Mouse (Mus musculus) midbrain, embryonic 13.5 days (tissue): ENCODE measurements around the gene Zdhhc18. TPM values are rescaled to one million over a fixed set of nuclear protein-coding genes. Genes with fewer than 3 reads are reported as not detected.

Experiments used
- ATAC-seq: fragments of 200-750 bp; cut with Nextera tagmentation; 2 replicates; pipeline ENCODE4 v1.8.0; 2017; ENCODE audit warnings: mild to moderate bottlenecking, moderate TSS enrichment, moderate library complexity
- H3K27ac ChIP-seq: fragments of 300-500 bp; sonication (generic); 2 replicates; pipeline ENCODE4 v1.5.1; 2015; ENCODE audit warnings: inconsistent platforms, mild to moderate bottlenecking, moderate library complexity
- H3K27me3 ChIP-seq: fragments of 300-500 bp; sonication (generic); 2 replicates; pipeline ENCODE4 v1.6.1; 2015; ENCODE audit warnings: mild to moderate bottlenecking, inconsistent platforms
- H3K36me3 ChIP-seq: fragments of 300-500 bp; sonication (generic); 2 replicates; pipeline ENCODE4 v1.6.1; 2015; ENCODE audit warnings: mild to moderate bottlenecking, inconsistent platforms
- H3K4me1 ChIP-seq: fragments of 300-500 bp; sonication (generic); replicated peaks from 2 replicates; pipeline ENCODE4 v1.6.1; 2015; ENCODE audit warnings: inconsistent platforms
- H3K4me2 ChIP-seq: fragments of 300-500 bp; sonication (generic); replicated peaks from 2 replicates; pipeline ENCODE4 v1.6.1; 2015; ENCODE audit warnings: moderate library complexity, mild to moderate bottlenecking, inconsistent platforms
- H3K4me3 ChIP-seq: fragments of 300-500 bp; sonication (generic); replicated peaks from 2 replicates; pipeline ENCODE4 v1.5.1; 2015; ENCODE audit warnings: mild to moderate bottlenecking, inconsistent platforms
- H3K9ac ChIP-seq: fragments of 300-500 bp; sonication (generic); replicated peaks from 2 replicates; pipeline ENCODE4 v1.6.1; 2015; ENCODE audit warnings: mild to moderate bottlenecking, inconsistent platforms
- H3K9me3 ChIP-seq: fragments of 300-500 bp; sonication (generic); 2 replicates; pipeline ENCODE4 v1.6.1; 2016; ENCODE audit warnings: mild to moderate bottlenecking, inconsistent platforms
- WGBS: fragments of 180-500 bp; shearing (Covaris S2); methylation state at CpG from one replicate; pipeline ENCODE4 v1.1.7; 2015; 5-methylcytosine and 5-hydroxymethylcytosine counted together
- polyA plus RNA-seq: library from polyadenylated mRNA; unstranded; fragments of >200 nt; fragmentation: Nextera tagmentation; extraction: Ambion mirVana; gene quantifications from 2 replicates; pipeline ENCODE4 v1.2.1, GENCODE M21; 2015

Gene Zdhhc18
- polyA plus RNA-seq: 3.5 and 4.1 TPM in 2 replicates

DNA sequence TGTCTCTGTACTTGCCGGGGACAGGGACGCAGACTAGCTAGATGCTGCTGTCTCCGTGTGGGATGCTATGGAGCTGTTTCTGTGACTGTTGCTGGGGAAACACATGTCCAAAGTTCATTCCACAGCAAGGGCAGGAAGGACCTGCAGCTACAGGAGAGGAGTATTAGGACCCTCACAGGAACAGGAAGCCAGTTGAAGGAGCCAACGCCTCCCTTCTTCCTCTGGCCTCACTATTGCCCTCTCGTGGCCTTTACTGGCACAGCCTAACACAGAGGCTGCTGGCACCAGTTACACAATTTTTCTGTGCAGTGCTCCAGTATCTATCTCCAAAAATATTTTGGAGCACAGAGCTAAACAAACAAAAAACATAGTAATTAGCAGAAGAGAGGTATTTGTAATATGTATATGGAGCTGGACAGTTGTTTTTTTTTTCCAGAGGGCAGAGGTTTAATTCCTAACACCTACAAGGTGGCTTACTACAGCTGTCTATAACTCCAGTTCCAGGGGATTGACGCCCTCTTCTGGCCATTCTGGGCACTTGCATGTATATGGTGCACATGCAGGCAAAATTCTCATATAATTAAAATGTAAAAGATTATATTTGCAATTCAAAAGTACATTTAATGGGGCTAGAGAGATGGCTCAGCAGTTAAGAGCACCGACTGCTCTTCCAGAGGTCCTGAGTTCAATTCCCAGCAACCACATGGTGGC, at the start of gene Zdhhc18:
Gene Zdhhc18, minus strand, starts transcription at position 166 of the 711 bp plus-strand sequence.
- no peaks in the 10 kb centered on the region for H3K36me3 ChIP-seq
- peak within 1 kb of the TSS; percentile 42 for H3K4me2 ChIP-seq
- ATAC-seq: no peak
- H3K4me1 ChIP-seq: no peaks in the 10 kb centered on the region
- H3K27me3 ChIP-seq: no peaks in the 10 kb centered on the region
- H3K4me3 ChIP-seq: peak within 1 kb of the TSS; percentile 5; the same call in 1 of the 2 replicates
- no peak within 1 kb of the TSS for H3K27ac ChIP-seq
- H3K9ac ChIP-seq: no peak within 1 kb of the TSS
- 38% methylated on average over 7 of the region's 7 CpGs for WGBS
- H3K9me3 ChIP-seq: no peaks in the 10 kb centered on the region

DNA sequence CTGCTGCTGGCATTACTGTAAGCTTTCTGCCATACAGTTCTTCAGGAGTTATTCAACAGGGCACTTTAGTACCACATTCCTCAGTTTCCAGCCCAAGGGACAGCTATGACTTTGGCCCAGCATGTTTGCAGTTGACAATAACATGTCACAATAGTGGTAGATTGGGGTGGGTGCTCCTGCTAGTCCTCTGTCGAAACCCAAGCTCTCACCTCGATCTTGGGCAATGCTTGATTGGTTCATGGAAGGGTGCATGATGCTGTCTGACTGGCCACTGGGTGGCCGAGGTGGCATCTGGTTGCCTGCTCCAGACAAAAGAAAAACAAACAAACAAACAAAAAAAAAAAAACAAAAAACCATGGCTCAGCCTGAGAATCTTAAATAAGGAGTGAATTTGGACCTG, 45.4 kb upstream of the Zdhhc18 start:
- H3K27me3 ChIP-seq: no peaks in the 10 kb centered on the region
- H3K4me1 ChIP-seq: peaks cover 4% of the 10 kb centered on the region; the same call in 1 of the 2 replicates
- no peaks in the 10 kb centered on the region for H3K9me3 ChIP-seq
- no peak overlapping the region for H3K4me2 ChIP-seq
- H3K4me3 ChIP-seq: no peak overlapping the region
- no peak for ATAC-seq
- 88% methylated on average over 3 of the region's 3 CpGs for WGBS
- no peak overlapping the region for H3K9ac ChIP-seq
- no peak overlapping the region for H3K27ac ChIP-seq
- peaks cover 86% of the 10 kb centered on the region for H3K36me3 ChIP-seq

DNA sequence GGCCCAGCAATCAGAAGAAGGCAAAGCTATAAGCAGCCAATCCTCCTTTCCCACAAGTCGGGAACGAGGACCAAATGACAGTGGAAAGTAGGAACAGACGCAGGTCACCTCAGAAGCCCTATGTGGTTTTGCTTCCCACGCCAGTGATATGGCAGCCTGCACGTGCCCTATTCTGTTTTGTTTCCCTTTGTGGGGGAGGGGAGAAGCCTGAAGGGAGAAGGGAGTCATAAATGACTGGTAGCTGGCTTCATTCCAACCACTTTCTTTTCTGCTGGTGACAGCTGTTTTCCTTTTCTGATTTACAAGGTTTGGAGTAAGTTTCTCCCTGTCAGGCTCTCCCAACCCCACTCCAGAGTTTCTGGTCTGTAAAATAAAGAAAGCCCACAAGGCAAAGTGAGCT, 40.3 kb upstream of the Zdhhc18 start:
- peaks cover 7% of the 10 kb centered on the region; the same call in 1 of the 2 replicates for H3K4me1 ChIP-seq
- no peak overlapping the region for H3K4me2 ChIP-seq
- no peaks in the 10 kb centered on the region for H3K27me3 ChIP-seq
- no peak for ATAC-seq
- peaks cover 100% of the 10 kb centered on the region for H3K36me3 ChIP-seq
- H3K9ac ChIP-seq: no peak overlapping the region
- H3K4me3 ChIP-seq: no peak overlapping the region
- no peaks in the 10 kb centered on the region for H3K9me3 ChIP-seq
- 49% methylated on average over 5 of the region's 5 CpGs for WGBS
- H3K27ac ChIP-seq: peak overlapping the region; percentile 25; the same call in 1 of the 2 replicates

DNA sequence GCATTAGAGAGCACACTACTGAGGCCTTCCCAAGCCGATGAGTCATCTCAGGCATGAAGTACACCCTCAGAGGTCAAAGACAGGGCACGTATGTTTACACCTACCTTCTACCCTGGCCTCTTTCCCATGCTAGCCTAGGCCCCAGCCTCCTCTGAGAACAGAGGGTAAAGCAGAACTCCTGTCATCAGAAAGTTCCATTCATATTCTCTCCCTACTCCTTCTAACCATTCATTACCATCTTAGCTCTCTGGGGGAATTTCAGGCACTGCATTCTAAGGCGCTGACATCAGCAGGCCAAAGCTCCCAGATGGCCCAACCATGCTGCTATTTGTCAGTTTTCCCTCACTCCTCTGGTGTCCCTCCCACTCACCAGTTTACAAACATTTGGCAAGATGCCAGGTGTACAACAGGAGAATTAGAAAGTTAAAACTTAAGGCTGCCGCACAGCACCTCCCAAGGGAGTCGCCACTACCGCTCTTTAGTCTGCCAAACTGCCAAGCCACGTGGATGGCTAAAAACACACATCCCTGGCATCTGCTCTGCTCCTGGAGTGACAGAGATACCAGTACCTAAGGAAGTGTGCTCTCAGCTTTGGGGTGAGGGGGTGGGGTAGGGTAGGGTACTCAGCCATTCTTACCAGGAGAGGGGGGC, 38.6 kb upstream of the Zdhhc18 start:
- no peak overlapping the region for H3K27ac ChIP-seq
- no peak overlapping the region for H3K9ac ChIP-seq
- no peak overlapping the region for H3K4me2 ChIP-seq
- 75% methylated on average over 7 of the region's 7 CpGs for WGBS
- H3K4me3 ChIP-seq: no peak overlapping the region
- no peaks in the 10 kb centered on the region for H3K9me3 ChIP-seq
- H3K4me1 ChIP-seq: peaks cover 7% of the 10 kb centered on the region; the same call in 1 of the 2 replicates
- H3K27me3 ChIP-seq: no peaks in the 10 kb centered on the region
- H3K36me3 ChIP-seq: peaks cover 100% of the 10 kb centered on the region
- no peak for ATAC-seq

DNA sequence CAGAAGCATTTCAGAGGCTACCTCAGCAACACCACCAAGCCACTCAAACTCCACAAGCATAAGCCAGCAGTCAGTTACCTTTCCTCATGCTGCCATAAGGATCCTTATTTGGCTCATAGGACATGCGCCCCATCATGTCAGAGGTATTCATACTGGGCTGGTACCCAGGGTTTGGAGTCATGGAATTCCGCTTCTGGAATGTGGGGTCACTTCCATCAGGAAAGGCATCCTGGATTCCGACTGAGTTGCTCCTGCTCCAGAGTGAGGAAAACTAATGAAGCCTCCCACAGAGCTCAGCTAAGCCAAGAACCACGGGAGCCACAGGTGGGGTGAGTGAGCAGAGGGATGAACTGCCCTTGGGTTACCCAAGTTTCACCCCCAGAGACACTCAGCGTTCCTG, 37.2 kb upstream of the Zdhhc18 start:
- Histone ChIP-seq H3K4me2 (no peak overlapping the region), H3K27me3 (no peaks in the 10 kb centered on the region), H3K9me3 (no peaks in the 10 kb centered on the region), H3K36me3 (peaks cover 99% of the 10 kb centered on the region), H3K4me1 (peaks cover 7% of the 10 kb centered on the region; the same call in 1 of the 2 replicates), H3K27ac (no peak overlapping the region), H3K4me3 (no peak overlapping the region), H3K9ac (no peak overlapping the region)
- 85% methylated on average over 5 of the region's 5 CpGs for WGBS
- no peak for ATAC-seq

DNA sequence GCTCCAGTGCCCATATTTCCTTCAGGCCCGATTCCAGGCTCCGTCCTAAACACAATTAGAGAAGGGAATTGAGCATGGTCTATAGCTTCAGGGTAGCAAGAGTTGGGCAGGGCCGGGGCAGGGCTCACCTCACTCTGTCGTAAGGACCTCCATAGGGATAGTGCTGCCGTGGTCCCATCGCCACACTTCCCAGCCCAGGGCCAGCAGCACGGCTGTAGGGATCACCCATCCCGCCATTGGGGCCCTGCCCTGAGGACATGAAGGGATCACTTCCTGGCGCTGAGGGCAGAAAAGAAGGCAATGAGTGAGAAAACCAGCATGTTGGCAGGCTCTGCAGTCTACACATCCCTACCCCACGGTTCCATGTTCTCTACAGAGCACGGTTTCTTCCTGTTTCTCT, 36.6 kb upstream of the Zdhhc18 start:
- H3K4me3 ChIP-seq: no peak overlapping the region
- H3K4me1 ChIP-seq: peaks cover 7% of the 10 kb centered on the region; the same call in 1 of the 2 replicates
- no peak overlapping the region for H3K9ac ChIP-seq
- no peaks in the 10 kb centered on the region for H3K27me3 ChIP-seq
- WGBS: 93% methylated on average over 11 of the region's 11 CpGs
- no peak overlapping the region for H3K4me2 ChIP-seq
- 0 out of 2 replicates have a peak, but pooled peaks have one; percentile 37 for ATAC-seq
- no peaks in the 10 kb centered on the region for H3K9me3 ChIP-seq
- peaks cover 99% of the 10 kb centered on the region for H3K36me3 ChIP-seq
- no peak overlapping the region for H3K27ac ChIP-seq

DNA sequence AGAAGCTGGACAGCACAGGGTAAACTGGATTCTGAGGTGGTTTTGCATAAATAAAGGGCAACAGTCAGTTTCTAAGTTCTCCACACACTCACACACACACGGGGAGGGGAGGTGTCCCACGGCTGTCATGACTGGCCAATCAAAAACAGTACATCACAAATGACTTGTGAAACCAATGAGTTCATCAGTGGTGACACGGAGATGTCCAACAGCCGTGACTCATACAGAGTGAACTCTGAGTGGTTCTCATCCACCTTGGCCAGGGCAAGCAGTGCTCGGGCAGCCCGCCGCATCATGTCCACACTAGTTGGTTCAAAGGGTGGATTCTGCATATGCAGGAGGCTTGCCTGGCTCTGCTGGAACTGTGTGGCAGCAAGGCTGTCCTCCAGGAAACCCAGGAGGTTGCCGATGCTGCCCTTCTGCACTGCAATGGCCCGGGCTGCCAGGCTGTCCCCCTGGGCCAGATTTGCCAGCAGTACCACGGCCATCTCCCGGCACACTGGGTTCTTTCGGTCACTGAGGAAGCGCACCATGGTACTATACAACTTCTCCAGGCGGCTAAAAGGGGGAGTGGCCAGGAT, 30.3 kb upstream of the Zdhhc18 start:
- no peak overlapping the region for H3K9ac ChIP-seq
- H3K36me3 ChIP-seq: peaks cover 64% of the 10 kb centered on the region

DNA sequence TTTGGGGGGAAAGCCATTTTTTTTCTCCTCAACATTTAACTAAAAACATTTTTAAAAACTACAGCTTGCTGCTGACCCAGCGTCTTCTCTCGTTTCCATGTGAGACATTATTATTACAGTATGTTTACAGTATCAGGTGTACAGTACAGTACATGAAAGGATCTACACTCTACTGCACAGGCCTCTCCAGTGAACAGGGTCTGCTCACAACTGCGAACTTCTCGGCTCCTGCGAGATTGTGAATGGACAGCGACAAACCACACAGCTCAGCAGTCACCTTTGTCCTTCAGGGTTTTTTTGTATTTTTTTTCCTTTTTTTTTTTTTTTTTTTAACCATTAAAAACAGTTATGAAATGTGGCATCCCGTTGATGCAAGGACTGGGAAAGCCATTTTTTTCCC, 29.7 kb upstream of the Zdhhc18 start:
- Histone ChIP-seq H3K9me3 (no peaks in the 10 kb centered on the region), H3K36me3 (peaks cover 58% of the 10 kb centered on the region), H3K27me3 (no peaks in the 10 kb centered on the region), H3K4me1 (peaks cover 20% of the 10 kb centered on the region), H3K4me3 (no peak overlapping the region), H3K4me2 (no peak overlapping the region), H3K9ac (no peak overlapping the region), H3K27ac (no peak overlapping the region)
- ATAC-seq: no peak
- WGBS: 93% methylated on average over 7 of the region's 7 CpGs

More for the DNA sequence above, 30.3 kb upstream of the Zdhhc18 start:
- ATAC-seq: no peak
- Histone ChIP-seq H3K27me3 (no peaks in the 10 kb centered on the region), H3K4me1 (peaks cover 18% of the 10 kb centered on the region), H3K9me3 (no peaks in the 10 kb centered on the region), H3K27ac (no peak overlapping the region), H3K4me3 (no peak overlapping the region), H3K4me2 (no peak overlapping the region)
- 85% methylated on average over 14 of the region's 14 CpGs for WGBS

DNA sequence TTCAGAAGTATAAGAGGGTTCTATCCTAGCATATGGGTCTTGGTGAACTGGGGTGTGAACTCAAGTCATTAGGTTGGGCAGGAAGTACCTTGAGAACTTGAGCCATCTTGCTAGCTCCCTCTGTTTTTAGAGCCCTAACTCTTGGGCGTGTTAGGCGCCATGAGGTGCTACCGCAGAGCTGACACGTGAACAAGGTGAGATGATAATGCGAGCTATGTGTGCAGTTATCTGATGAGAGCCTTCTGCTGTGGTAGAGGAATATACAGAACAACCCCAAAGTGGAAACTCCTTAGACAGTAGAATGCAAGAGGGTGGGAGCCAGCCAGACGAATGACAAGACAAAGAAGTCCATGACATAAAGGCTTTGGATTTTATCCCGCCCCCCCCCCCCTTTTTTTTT, 27.3 kb upstream of the Zdhhc18 start:
- no peaks in the 10 kb centered on the region for H3K9me3 ChIP-seq
- no peak for ATAC-seq
- no peak overlapping the region for H3K9ac ChIP-seq
- H3K27me3 ChIP-seq: no peaks in the 10 kb centered on the region
- H3K36me3 ChIP-seq: peaks cover 35% of the 10 kb centered on the region
- 77% methylated on average over 7 of the region's 7 CpGs for WGBS
- peaks cover 34% of the 10 kb centered on the region for H3K4me1 ChIP-seq
- no peak overlapping the region for H3K27ac ChIP-seq
- H3K4me2 ChIP-seq: no peak overlapping the region
- H3K4me3 ChIP-seq: no peak overlapping the region

DNA sequence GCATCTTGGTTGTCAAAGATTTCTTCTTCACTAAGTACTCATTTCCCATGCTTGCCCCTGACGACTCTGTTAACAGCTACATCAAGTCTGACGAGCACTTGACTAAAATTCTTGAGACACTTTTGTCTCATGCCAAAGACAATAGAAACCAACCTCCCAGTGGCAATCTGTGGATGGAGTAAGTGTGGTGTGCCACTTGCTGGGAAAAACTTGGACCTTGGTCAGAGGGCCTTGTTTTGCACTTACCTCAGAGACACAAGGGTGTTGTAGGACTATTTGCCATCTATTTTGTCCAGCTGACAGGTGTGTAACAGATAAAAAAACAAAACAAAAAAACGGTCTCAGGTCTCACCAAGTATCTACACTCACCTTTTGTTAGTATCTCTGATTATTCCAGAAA, 26.2 kb upstream of the Zdhhc18 start:
- Histone ChIP-seq H3K4me3 (no peak overlapping the region), H3K4me2 (0 out of 2 replicates have a peak overlapping the region, but pooled peaks have one; percentile 4), H3K27me3 (no peaks in the 10 kb centered on the region), H3K9ac (no peak overlapping the region), H3K4me1 (peaks cover 41% of the 10 kb centered on the region), H3K36me3 (peaks cover 24% of the 10 kb centered on the region), H3K27ac (peak overlapping the region; percentile 68), H3K9me3 (no peaks in the 10 kb centered on the region)
- ATAC-seq: no peak
- WGBS: 30% methylated on average over 3 of the region's 3 CpGs

DNA sequence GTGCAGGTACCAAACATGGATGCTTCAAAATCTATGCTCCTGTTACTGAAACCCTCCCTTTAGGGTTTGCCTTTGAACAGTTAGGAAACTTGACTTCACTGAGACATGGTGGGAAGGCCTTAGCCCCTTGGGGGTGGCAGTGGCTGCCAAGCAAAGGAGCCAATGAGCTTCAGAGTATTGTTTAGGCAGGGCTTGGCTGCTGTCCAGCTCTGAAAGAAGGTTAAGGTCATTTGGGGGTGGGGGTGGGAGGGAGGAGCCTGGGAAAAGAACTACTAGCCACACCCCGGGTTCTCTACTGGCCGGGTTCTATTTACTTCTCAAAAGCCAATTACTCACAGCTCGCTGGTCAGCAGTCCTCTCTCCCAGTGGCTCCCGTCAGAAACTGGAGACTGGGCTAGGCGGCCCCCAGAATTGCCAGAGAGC, 25.7 kb upstream of the Zdhhc18 start:
- no peaks in the 10 kb centered on the region for H3K27me3 ChIP-seq
- H3K27ac ChIP-seq: peak overlapping the region; percentile 68
- ATAC-seq: peak; percentile 11; the same call in 1 of the 2 replicates
- 0% methylated on average over 5 of the region's 5 CpGs for WGBS
- H3K4me2 ChIP-seq: 0 out of 2 replicates have a peak overlapping the region, but pooled peaks have one; percentile 4
- peaks cover 46% of the 10 kb centered on the region for H3K4me1 ChIP-seq
- H3K9me3 ChIP-seq: no peaks in the 10 kb centered on the region
- H3K4me3 ChIP-seq: no peak overlapping the region
- peaks cover 18% of the 10 kb centered on the region for H3K36me3 ChIP-seq
- H3K9ac ChIP-seq: no peak overlapping the region

DNA sequence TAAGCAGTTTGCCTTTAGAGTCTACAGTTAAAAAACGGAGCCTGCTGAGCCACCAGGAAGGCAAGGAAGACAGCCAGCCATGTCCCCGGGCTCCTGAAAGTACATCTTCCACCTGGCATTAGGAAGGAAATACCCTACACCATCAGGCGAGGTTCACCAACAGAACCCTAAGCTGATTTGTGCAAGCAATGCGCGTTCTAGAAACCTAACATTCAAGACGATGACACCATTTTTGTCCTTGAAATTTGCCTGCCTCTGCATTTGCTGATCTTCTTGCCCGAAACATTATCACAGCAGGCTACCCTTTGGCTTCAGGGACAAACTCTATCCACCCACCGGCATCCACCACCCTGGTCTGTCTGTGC, 24.4 kb upstream of the Zdhhc18 start:
- ATAC-seq: no peak
- Histone ChIP-seq H3K4me2 (no peak overlapping the region), H3K9ac (no peak overlapping the region)

More for the DNA sequence above, 24.4 kb upstream of the Zdhhc18 start:
- no peaks in the 10 kb centered on the region for H3K27me3 ChIP-seq
- H3K27ac ChIP-seq: peak overlapping the region; percentile 25; the same call in 1 of the 2 replicates
- H3K4me3 ChIP-seq: no peak overlapping the region
- peaks cover 6% of the 10 kb centered on the region for H3K36me3 ChIP-seq
- 79% methylated on average over 8 of the region's 8 CpGs for WGBS
- H3K9me3 ChIP-seq: no peaks in the 10 kb centered on the region
- peaks cover 55% of the 10 kb centered on the region for H3K4me1 ChIP-seq
